Mouse (Mus musculus) midbrain, embryonic 14.5 days (tissue): ENCODE results near the gene Ptprm. TPM values are rescaled to one million over a fixed set of nuclear protein-coding genes. Genes with fewer than 3 reads are reported as not detected.
A peak's percentile ranks its signal among the peaks of the same experiment; 100 is the strongest.

Source experiments
- ATAC-seq: fragments of 200-750 bp; cut with Nextera tagmentation; 2 replicates; pipeline ENCODE4 v1.8.0; 2017; ENCODE audit warnings: moderate number of reproducible peaks, moderate library complexity; ENCODE audit not compliant: low FRiP score, low TSS enrichment
- DNase-seq: peaks from one replicate; pipeline ENCODE4 v3.0.0-alpha.2; 2015
- H3K27ac ChIP-seq: fragments of 300-500 bp; sonication (generic); replicated peaks from 2 replicates; pipeline ENCODE4 v1.5.1; 2014; ENCODE audit warnings: mild to moderate bottlenecking, low read depth, low read length, moderate library complexity
- H3K27me3 ChIP-seq: fragments of 300-500 bp; sonication (generic); 2 replicates; pipeline ENCODE4 v1.6.1; 2014; ENCODE audit warnings: low read length, control low read depth, mixed read lengths; ENCODE audit not compliant: control insufficient read depth, insufficient read depth
- H3K36me3 ChIP-seq: fragments of 300-500 bp; sonication (generic); 2 replicates; pipeline ENCODE4 v1.6.1; 2014; ENCODE audit warnings: low read length, control low read depth; ENCODE audit not compliant: control insufficient read depth, insufficient read depth
- H3K4me1 ChIP-seq: fragments of 300-500 bp; sonication (generic); 2 replicates; pipeline ENCODE4 v1.6.1; 2014; ENCODE audit warnings: mild to moderate bottlenecking, antibody characterized with exemption, low read length, control low read depth; ENCODE audit not compliant: control insufficient read depth, insufficient read depth
- H3K4me2 ChIP-seq: fragments of 300-500 bp; sonication (generic); 2 replicates; pipeline ENCODE4 v1.6.1; 2014; ENCODE audit warnings: mild to moderate bottlenecking, low read length, moderate library complexity
- H3K4me3 ChIP-seq: fragments of 300-500 bp; sonication (generic); replicated peaks from 2 replicates; pipeline ENCODE4 v1.5.1; 2014; ENCODE audit warnings: low read depth, low read length
- H3K9ac ChIP-seq: fragments of 300-500 bp; sonication (generic); replicated peaks from 2 replicates; pipeline ENCODE4 v1.6.1; 2014; ENCODE audit warnings: mild to moderate bottlenecking, low read length, moderate library complexity
- H3K9me3 ChIP-seq: fragments of 300-500 bp; sonication (generic); 2 replicates; pipeline ENCODE4 v1.6.1; 2016; ENCODE audit warnings: low read length, control low read depth, mixed read lengths; ENCODE audit not compliant: control insufficient read depth
- WGBS: fragments of 180-500 bp; shearing (Covaris S2); extraction: QIAGEN DNeasy Blood & Tissue Kit; methylation state at CpG from one replicate; pipeline ENCODE4 v1.1.7; 2014; 5-methylcytosine and 5-hydroxymethylcytosine counted together
- polyA plus RNA-seq: library from polyadenylated mRNA; unstranded; fragments of >200 nt; fragmentation: Nextera tagmentation; extraction: Ambion mirVana; gene quantifications from 2 replicates; pipeline ENCODE4 v1.2.1, GENCODE M21; 2014

Gene Ptprm
- polyA plus RNA-seq, 1 experiment from 2014 or later, result 22.8 TPM

DNA sequence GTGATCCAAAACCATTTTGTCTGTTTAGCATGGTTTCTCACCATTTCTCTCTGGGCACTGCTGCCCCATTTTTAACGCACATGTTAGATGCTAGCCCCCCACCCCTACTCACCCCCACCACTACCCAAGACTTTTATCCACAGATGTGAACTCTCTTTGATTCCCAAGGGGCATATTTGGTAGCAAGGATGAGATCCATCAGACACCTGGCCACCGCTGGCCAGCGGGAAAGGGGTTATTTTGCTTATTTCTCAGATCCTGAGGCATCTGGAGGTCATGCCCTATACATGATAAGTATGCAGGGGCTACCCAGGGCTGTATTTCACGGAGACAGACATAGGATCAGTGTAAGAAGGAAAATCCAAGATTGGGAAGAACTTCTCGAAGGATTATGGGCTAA is 654.4 kb downstream of the Ptprm start:
- Histone ChIP-seq H3K27ac (no peak overlapping the region), H3K9ac (no peak overlapping the region), H3K36me3 (no peaks in the 10 kb centered on the region), H3K4me1 (peaks cover 6% of the 10 kb centered on the region; the same call in 1 of the 2 replicates), H3K4me2 (no peak overlapping the region), H3K9me3 (no peaks in the 10 kb centered on the region), H3K4me3 (no peak overlapping the region), H3K27me3 (no peaks in the 10 kb centered on the region)
- ATAC-seq (no peak), DNase-seq (no peak)
- 88% methylated on average over 5 of the region's 5 CpGs for WGBS

DNA sequence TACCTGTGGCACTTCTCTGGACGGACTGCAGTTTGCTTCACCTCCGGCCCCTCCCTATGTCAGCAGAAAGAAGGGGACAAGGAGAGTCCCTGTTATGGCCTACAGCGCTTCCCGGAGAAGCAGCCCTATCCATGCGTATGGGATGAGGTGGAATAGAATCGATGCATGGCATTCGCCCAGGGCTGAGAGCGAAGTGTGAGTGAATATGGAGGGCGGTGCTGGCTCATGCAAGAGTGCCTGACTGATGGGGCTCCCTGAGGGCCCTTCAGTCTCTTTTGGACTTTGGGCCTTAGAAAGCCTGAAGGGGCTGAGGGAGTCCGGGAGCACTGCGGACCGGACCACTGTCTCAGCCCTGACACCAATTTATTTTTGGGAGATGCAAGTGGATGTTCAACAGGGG is 656.6 kb downstream of the Ptprm start:
- 87% methylated on average over 12 of the region's 12 CpGs for WGBS
- no peak for ATAC-seq

DNA sequence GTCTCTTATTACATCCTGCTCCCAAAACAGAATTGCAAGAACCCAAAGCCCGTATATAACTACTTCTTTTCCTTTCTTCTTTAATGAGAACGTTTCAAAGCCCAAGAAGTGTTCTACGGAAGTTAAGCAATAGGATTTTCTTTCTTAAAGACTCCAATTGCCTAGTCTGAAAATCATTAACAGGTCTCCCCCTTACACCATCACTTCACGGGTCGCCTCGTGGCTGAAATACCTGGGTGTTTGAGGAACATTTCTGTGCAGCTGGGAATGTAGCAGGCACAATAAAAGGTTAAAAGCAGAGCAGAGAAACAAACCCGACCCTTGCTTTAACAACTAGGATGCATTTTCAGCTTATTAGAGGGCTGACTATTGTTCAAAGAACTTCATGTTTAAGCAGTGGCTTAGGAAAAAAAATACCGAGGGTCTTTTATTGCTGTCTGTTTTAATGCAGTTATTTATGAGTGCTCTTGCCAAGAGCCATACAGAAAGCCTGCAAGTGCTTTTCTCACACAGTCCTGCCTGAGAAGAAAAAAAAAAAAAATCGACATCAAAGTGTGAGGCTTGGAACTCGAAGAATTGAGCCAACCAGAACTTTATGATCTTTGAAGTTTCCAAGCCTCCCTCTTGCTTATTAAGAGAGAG is 657.6 kb downstream of the Ptprm start:
- Histone ChIP-seq H3K27ac (no peak overlapping the region), H3K4me3 (no peak overlapping the region), H3K9ac (no peak overlapping the region), H3K9me3 (no peaks in the 10 kb centered on the region), H3K27me3 (no peaks in the 10 kb centered on the region), H3K4me2 (no peak overlapping the region), H3K4me1 (peaks cover 17% of the 10 kb centered on the region), H3K36me3 (no peaks in the 10 kb centered on the region)
- 50% methylated on average over 10 of the region's 10 CpGs for WGBS
- DNase-seq (no peak), ATAC-seq (no peak)

More for the DNA sequence above, 656.6 kb downstream of the Ptprm start:
- H3K9ac ChIP-seq, result no peak overlapping the region
- no peaks in the 10 kb centered on the region for H3K36me3 ChIP-seq
- H3K9me3 ChIP-seq, result no peaks in the 10 kb centered on the region
- no peak overlapping the region for H3K4me3 ChIP-seq
- no peak for DNase-seq
- peaks cover 17% of the 10 kb centered on the region for H3K4me1 ChIP-seq
- no peak overlapping the region for H3K27ac ChIP-seq
- H3K27me3 ChIP-seq, result no peaks in the 10 kb centered on the region
- H3K4me2 ChIP-seq, result no peak overlapping the region

DNA sequence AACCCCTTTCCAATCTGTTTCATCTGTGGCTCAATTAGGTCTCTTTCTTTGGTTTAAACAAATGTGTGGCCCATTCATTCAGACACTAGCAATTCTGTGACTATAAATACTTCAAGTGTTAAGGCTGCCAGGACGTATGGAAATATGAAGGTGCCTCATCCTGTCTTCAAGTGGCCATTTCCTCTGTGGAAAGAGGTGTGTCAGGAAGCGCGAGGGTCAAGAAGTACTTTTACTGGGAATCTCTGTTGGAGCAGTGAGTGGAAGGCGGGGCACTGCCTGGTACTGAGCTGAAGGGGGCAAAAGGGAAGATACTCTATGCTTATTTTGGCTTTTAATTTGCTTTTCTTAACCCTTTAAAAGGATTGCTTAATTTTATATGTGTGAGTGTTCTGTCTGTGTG is 659.9 kb downstream of the Ptprm start:
- Histone ChIP-seq H3K36me3 (no peaks in the 10 kb centered on the region), H3K9me3 (no peaks in the 10 kb centered on the region), H3K27me3 (no peaks in the 10 kb centered on the region), H3K27ac (peak overlapping the region; percentile 64; the same call in 1 of the 2 replicates), H3K4me2 (no peak overlapping the region), H3K4me3 (no peak overlapping the region), H3K9ac (no peak overlapping the region), H3K4me1 (peaks cover 17% of the 10 kb centered on the region)
- ATAC-seq (no peak), DNase-seq (no peak)
- 75% methylated on average over 4 of the region's 4 CpGs for WGBS

DNA sequence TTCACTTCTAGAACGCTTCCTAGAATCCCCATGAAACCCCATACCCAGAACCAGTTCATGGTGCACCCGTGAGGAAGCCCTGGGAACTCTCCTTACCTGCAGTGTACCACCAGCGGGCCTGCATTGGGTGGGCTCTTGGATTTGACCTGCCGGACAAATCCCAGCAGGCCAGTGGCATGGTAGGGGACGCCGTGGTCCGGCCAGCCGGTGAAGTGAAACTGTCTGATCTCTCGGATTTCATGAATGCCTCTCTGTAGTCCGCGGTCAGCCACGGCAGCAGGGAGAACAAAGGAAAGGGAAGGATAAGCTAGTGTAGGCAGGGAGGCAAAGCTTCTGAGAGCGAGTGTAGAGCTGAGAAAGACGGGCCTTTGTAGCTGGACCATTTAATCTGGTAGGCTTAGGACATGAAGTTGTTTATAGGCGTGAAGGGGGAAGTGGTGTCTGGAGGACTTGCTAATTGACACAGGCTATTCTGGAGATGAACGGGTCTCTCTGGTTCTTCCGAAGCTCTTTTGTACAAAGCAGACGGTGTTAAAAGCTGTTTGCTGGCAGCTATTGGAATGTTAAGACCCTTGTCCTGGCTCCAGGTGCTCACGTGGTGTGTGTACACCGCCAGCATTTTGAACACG is 660.5 kb downstream of the Ptprm start:
- peak; percentile 70 for DNase-seq
- Histone ChIP-seq H3K9me3 (no peaks in the 10 kb centered on the region), H3K4me1 (peaks cover 17% of the 10 kb centered on the region), H3K4me2 (peak overlapping the region; percentile 30), H3K27ac (peak overlapping the region; percentile 64), H3K9ac (no peak overlapping the region), H3K4me3 (no peak overlapping the region), H3K36me3 (no peaks in the 10 kb centered on the region), H3K27me3 (no peaks in the 10 kb centered on the region)
- 12% methylated on average over 21 of the region's 21 CpGs for WGBS
- ATAC-seq, result peak; percentile 58; the same call in 1 of the 2 replicates

DNA sequence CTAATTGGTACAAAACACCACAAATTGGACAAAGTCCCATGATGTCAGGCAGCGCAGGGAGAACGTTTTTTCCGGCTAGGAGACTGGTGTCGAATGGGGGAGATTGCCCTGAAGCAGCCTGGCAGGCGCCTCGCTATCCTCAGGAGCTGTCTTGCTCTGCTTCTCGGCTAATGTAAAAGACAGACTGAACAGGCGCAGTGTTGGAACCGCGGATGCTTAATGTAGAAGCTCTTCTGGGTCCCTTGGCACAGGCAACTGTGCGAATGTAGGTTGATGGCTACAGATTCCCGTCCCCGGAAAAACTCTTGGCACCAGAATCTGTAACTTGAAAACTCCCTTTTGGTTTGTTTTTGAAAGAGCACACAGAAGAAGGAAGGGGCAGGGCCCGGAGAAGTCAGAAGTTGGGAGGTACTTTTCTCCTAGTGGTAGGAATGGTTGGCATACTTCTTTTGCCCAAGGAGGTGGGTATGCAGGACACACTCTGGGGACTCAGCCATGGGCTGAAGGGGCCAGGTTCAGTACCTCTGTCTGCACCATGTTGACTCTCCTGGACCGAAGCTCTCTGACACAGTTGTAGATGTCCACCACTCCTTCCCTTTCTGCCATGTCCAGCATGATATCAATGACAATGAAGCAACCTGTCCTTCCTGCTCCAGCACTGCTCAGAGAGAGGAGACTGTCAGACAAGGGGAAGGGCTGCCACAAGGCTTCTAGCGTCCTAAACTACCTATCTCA is 661.1 kb downstream of the Ptprm start:
- no peaks in the 10 kb centered on the region for H3K36me3 ChIP-seq
- no peaks in the 10 kb centered on the region for H3K27me3 ChIP-seq
- no peak overlapping the region for H3K9ac ChIP-seq
- H3K9me3 ChIP-seq, result no peaks in the 10 kb centered on the region
- DNase-seq (no peak), ATAC-seq (no peak)
- peaks cover 17% of the 10 kb centered on the region for H3K4me1 ChIP-seq
- peak overlapping the region; percentile 30; the same call in 1 of the 2 replicates for H3K4me2 ChIP-seq
- peak overlapping the region; percentile 64 for H3K27ac ChIP-seq
- H3K4me3 ChIP-seq, result no peak overlapping the region
- WGBS, result 88% methylated on average over 16 of the region's 16 CpGs

DNA sequence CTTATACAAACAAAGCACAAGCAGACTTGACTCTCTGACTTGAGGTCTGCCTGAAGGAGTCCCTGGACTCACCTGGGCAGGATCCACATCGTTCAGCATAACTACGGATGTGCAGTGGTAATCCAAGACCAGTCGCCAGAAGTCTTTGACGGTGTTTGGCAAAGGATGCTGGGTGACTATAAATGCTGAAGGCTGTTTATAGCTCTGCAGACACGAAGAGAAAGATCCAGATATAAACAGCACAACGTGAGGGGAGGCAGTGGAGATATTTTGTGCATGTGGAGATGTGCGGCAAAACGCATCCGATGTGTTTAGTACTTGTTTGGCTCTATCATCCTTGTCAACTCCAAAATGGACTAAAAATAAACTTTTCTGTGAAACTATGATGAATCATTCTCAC is 666.1 kb downstream of the Ptprm start:
- no peak overlapping the region for H3K27ac ChIP-seq
- H3K4me2 ChIP-seq, result no peak overlapping the region
- DNase-seq (no peak), ATAC-seq (no peak)
- 91% methylated on average over 9 of the region's 9 CpGs for WGBS
- H3K4me1 ChIP-seq, result peaks cover 10% of the 10 kb centered on the region; the same call in 1 of the 2 replicates
- H3K4me3 ChIP-seq, result no peak overlapping the region
- H3K27me3 ChIP-seq, result no peaks in the 10 kb centered on the region
- no peaks in the 10 kb centered on the region for H3K36me3 ChIP-seq
- H3K9ac ChIP-seq, result no peak overlapping the region
- no peaks in the 10 kb centered on the region for H3K9me3 ChIP-seq

DNA sequence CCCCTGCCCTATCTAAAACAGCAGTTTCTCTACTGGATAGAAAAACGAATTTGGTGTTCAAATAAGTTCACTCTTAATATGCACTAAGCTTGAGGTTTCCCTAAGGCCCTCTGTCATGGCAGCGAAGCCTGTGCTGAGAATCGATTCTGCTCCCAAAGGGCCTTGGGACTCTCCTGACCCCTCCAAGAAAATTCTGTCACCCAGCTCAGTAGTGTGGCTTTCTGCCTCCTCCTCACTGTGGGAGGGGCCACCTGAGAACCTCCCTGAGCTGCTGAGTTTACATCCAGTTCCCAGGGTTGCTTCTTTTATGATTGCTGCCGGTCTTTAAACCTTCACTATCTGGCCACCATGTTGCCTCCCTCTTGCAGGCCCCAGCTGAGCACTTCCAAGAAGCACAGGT is 666.7 kb downstream of the Ptprm start:
- H3K4me2 ChIP-seq, result no peak overlapping the region
- no peak overlapping the region for H3K9ac ChIP-seq
- WGBS, result 70% methylated on average over 4 of the region's 4 CpGs
- H3K4me3 ChIP-seq, result no peak overlapping the region
- ATAC-seq (no peak), DNase-seq (no peak)
- H3K9me3 ChIP-seq, result no peaks in the 10 kb centered on the region
- peaks cover 10% of the 10 kb centered on the region; the same call in 1 of the 2 replicates for H3K4me1 ChIP-seq
- peak overlapping the region; percentile 68 for H3K27ac ChIP-seq
- H3K27me3 ChIP-seq, result no peaks in the 10 kb centered on the region
- 0 out of 2 replicates have a peak, but pooled peaks cover 3% of the 10 kb centered on the region for H3K36me3 ChIP-seq
